Mouse (Mus musculus): ENCODE results near the gene Ipcef1.

DNA sequence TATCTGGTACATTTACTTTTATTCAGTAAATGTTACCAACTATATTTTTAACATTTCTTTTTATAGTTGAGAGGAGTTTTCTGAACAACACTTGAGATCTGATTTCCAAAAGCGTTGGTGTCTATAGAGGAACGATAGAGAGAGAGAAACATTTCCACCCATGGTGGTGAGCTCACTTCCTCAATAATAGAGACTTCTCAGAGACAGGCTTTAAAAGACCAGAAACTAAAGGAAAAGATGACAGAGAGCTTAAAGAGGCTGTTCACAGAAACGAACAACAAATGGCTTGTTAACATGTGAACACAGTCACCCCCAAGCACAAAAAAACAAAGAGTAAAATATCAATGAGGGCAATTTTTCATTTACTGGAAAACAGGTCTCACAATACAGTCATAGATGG, 2.4 kb downstream of the Ipcef1 start:
- TF ChIP-seq CTCF (conservative IDR thresholded peaks at IDR 0.05; ENCODE audit: insufficient read depth, insufficient read length, low read depth, low read length), result no peak
- TF ChIP-seq POLR2A (IDR thresholded peaks at IDR 0.05; ENCODE audit: low read depth, low read length), result no peak
